In the genomic region with DNA sequence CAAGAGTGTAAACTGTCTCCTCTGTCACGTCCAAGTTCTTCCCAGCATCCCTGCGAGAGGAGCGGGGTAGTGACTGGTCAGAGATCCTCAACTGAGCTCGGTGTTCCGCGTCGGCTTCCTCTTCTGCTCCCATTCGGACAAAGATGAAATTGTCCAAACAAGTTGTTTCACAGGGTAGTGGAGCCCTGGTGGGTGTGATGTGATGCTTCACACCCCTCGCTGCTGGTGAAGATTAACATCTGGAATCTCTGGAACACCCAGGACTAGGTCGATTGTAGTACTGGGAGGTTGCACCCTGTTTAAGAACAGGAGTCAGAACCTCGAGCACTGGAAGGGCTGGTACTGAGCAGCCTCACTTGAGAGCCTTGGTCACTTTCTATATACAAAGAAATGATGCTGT, we compare ENCODE assay signal across 17 mouse cellular contexts.
DNase-seq lines count a peak whose midpoint lies in the region; ATAC-seq and TF ChIP-seq lines count a peak whose summit lies in the region.
"Had no signal": no experiment of that assay in that cellular context is flagged by ENCODE, and none has a peak within 500 bp of the region (broad histone marks: within the 10 kb centered on the region; RNA-seq: fewer than 3 reads in every experiment).

No protein-coding gene starts in this region.

- ATAC-seq in lung, embryonic 14.5 days (ENCODE audit: insufficient read depth) = peak; percentile 85
- ATAC-seq in forebrain, postnatal 0 days = no peak
- ATAC-seq: hindbrain, postnatal 0 days had no signal

- no peaks in the 10 kb centered on the region for H3K36me3 ChIP-seq in heart, embryonic 10.5 days
- H3K36me3 ChIP-seq in lung, embryonic 14.5 days (ENCODE audit: insufficient read depth) = no peaks in the 10 kb centered on the region
- no peaks in the 10 kb centered on the region for H3K36me3 ChIP-seq in forebrain, postnatal 0 days (ENCODE audit: insufficient read depth)
- H3K36me3 ChIP-seq: embryonic facial prominence, embryonic 13.5 days; midbrain, embryonic 12.5 days; neural tube, embryonic 13.5 days had no signal

- no peak overlapping the region for H3K9ac ChIP-seq in lung, embryonic 14.5 days
- H3K9ac ChIP-seq in forebrain, postnatal 0 days = no peak overlapping the region
- H3K9ac ChIP-seq: embryonic facial prominence, embryonic 13.5 days; midbrain, embryonic 12.5 days; neural tube, embryonic 13.5 days had no signal

- TF ChIP-seq CTCF in lung, embryonic 14.5 days (IDR thresholded peaks at IDR 0.05; ENCODE audit: low read depth) = no peak
- TF ChIP-seq CTCF in forebrain, postnatal 0 days (IDR thresholded peaks at IDR 0.05; ENCODE audit: low read depth) = no peak

- H3K4me2 ChIP-seq in lung, embryonic 14.5 days = no peak overlapping the region
- H3K4me2 ChIP-seq in forebrain, postnatal 0 days (ENCODE audit: low read depth) = no peak overlapping the region
- H3K4me2 ChIP-seq: liver, embryonic 11.5 days; midbrain, embryonic 12.5 days; neural tube, embryonic 13.5 days had no signal

- 79% methylated on average over 11 of the region's 11 CpGs for WGBS in heart, embryonic 10.5 days
- 38% methylated on average over 11 of the region's 11 CpGs for WGBS in lung, embryonic 14.5 days
- WGBS in forebrain, postnatal 0 days = 83% methylated on average over 11 of the region's 11 CpGs

- intact Hi-C loops in heart, postnatal 36 days (cut with DNase I) = loop anchor here (5.0 kb wide), 1 partner anchor 446 kb away; a partner anchor contains a TSS
- intact Hi-C loops in left cerebral cortex, postnatal 14 days (cut with DNase I) = loop anchor here (10.0 kb wide), 2 partner anchors 448 to 648 kb away; a partner anchor contains a TSS

- peak; percentile 26 for DNase-seq in heart, adult 8-10 months (ENCODE audit: low spot score)
- no peak for DNase-seq in heart, embryonic 10.5 days (ENCODE audit: low spot score)
- DNase-seq in heart, postnatal 36 days = peak; percentile 18 to 25
- peak; percentile 86 for DNase-seq in lung, embryonic 14.5 days
- DNase-seq in lung, postnatal 4 days = peak; percentile 26 to 59
- no peak for DNase-seq in forebrain, postnatal 0 days
- DNase-seq in left cerebral cortex, postnatal 14 days (ENCODE audit: low spot score in 2 of 2) = no peak
- DNase-seq: adrenal gland, postnatal 14 days; cerebellum, adult 2 months; kidney, adult 8-10 months; kidney, postnatal 4 days; thymus, postnatal 36 days had no signal

- H3K4me1 ChIP-seq in heart, embryonic 10.5 days = no peaks in the 10 kb centered on the region
- H3K4me1 ChIP-seq in lung, embryonic 14.5 days (ENCODE audit: insufficient read depth) = peaks cover 10% of the 10 kb centered on the region; the same call in 1 of the 2 replicates
- no peaks in the 10 kb centered on the region for H3K4me1 ChIP-seq in forebrain, postnatal 0 days (ENCODE audit: insufficient read depth)
- H3K4me1 ChIP-seq: neural tube, embryonic 13.5 days had no signal

- H3K27me3 ChIP-seq in heart, embryonic 10.5 days (ENCODE audit: insufficient read depth, poor library complexity, severe bottlenecking) = no peaks in the 10 kb centered on the region
- no peaks in the 10 kb centered on the region for H3K27me3 ChIP-seq in lung, embryonic 14.5 days (ENCODE audit: insufficient read depth, low read length)
- H3K27me3 ChIP-seq in forebrain, postnatal 0 days (ENCODE audit: insufficient read depth, low read length) = no peaks in the 10 kb centered on the region
- H3K27me3 ChIP-seq: embryonic facial prominence, embryonic 13.5 days; midbrain, embryonic 12.5 days; neural tube, embryonic 13.5 days had no signal

- no peak overlapping the region for H3K4me3 ChIP-seq in heart, embryonic 10.5 days
- no peak overlapping the region for H3K4me3 ChIP-seq in lung, embryonic 14.5 days (ENCODE audit: low read depth, low read length)
- no peak overlapping the region for H3K4me3 ChIP-seq in forebrain, postnatal 0 days (ENCODE audit: low read depth, low read length)
- H3K4me3 ChIP-seq: embryonic facial prominence, embryonic 13.5 days; midbrain, embryonic 12.5 days; neural tube, embryonic 13.5 days had no signal

- H3K27ac ChIP-seq in heart, embryonic 10.5 days = no peak overlapping the region
- H3K27ac ChIP-seq in lung, embryonic 14.5 days (ENCODE audit: low read depth) = peak overlapping the region; percentile 75
- no peak overlapping the region for H3K27ac ChIP-seq in forebrain, postnatal 0 days (ENCODE audit: low read depth, low read length)
- H3K27ac ChIP-seq: hindbrain, postnatal 0 days; midbrain, embryonic 12.5 days; neural tube, embryonic 13.5 days had no signal

- H3K9me3 ChIP-seq in heart, embryonic 10.5 days = no peaks in the 10 kb centered on the region
- H3K9me3 ChIP-seq in lung, embryonic 14.5 days (ENCODE audit: low read depth, low read length) = peaks cover 4% of the 10 kb centered on the region; the same call in 1 of the 2 replicates
- no peaks in the 10 kb centered on the region for H3K9me3 ChIP-seq in forebrain, postnatal 0 days (ENCODE audit: low read length)
- H3K9me3 ChIP-seq: neural tube, embryonic 13.5 days had no signal

Comparison
In these comparisons a context has a peak if more than half of its experiments do, and no peak if none do; other contexts are left out.
1. DNase-seq: peak in heart, adult 8-10 months (single experiment), heart, postnatal 36 days (2 of 2), lung, embryonic 14.5 days (single experiment) and lung, postnatal 4 days (2 of 2); none in heart, embryonic 10.5 days (single experiment), forebrain, postnatal 0 days (single experiment) and left cerebral cortex, postnatal 14 days (0 of 2).